Mouse (Mus musculus): ENCODE measurements around the gene Mgme1. TPM values are rescaled to one million over a fixed set of nuclear protein-coding genes. Genes with fewer than 3 reads are reported as not detected.

Gene Mgme1
- total and polyA plus RNA-seq, 3 experiments, result 10.6 to 21.9 (median 19.7) TPM

DNA sequence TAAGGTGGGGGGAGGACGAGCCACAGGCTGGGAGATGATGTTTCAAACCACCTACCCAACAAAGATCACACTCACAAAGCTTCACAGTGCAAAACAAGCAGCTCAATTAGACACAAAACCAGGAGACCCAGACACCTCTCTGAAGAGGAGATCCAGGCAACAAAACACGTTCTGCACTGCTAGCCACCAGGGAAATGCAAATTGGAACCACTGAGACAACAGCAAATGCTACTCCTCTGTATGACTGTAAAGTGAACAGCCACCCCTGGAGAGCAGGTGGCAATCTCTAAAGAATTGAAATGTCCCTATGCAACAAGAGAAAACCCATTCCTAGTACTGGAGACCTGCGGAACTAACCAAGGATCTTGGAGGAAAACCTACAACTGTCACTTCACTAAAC, 36.9 kb upstream of the Mgme1 start:
- Histone ChIP-seq H3K27me3 (replicated peaks) (no peaks in the 10 kb centered on the region), H3K4me2 (ENCODE audit: insufficient read depth, low read depth, poor library complexity, severe bottlenecking) (0 out of 2 replicates have a peak overlapping the region, but pooled peaks have one; percentile 22), H3K9ac (ENCODE audit: insufficient read depth, low read depth) (no peak overlapping the region), H3K4me1 (ENCODE audit: control insufficient read depth in 1 of 2, insufficient read depth in 2 of 2) (peaks cover 10 to 29% of the 10 kb centered on the region in 2 experiments; a peak in 3 of 4 replicates), H3K79me2 (replicated peaks; ENCODE audit: control insufficient read depth, extremely low read depth, insufficient read depth, poor library complexity, severe bottlenecking) (no peaks in the 10 kb centered on the region), H3K9me3 (replicated peaks; ENCODE audit: low read length) (peaks cover 7% of the 10 kb centered on the region), H3K36me3 (replicated peaks in 1 of 2; ENCODE audit: control insufficient read depth in 1 of 2, insufficient read depth in 1 of 2, low read length in 1 of 2) (no peaks in the 10 kb centered on the region), H3K4me3 (replicated peaks in 1 of 3; ENCODE audit: low read depth in 2 of 3, low read length in 2 of 3, poor library complexity in 1 of 3) (no peak overlapping the region), H3K27ac (ENCODE audit: insufficient read depth, low read depth) (no peak overlapping the region)
- DNase-seq (ENCODE audit: extremely low read depth), result peak; percentile 66
- in situ Hi-C loops (cut with MboI; ENCODE audit: low pct_ligation_motif_present, low pct_unique_long_range_greater_than_20kb, low sequenced_read_pairs), result no loop called here
- dilution Hi-C loops (cut with MboI; ENCODE audit: extremely low pct_ligation_motif_present, extremely low pct_unique_long_range_greater_than_20kb, low sequenced_read_pairs), result no loop called here
- TF ChIP-seq CHD2 (IDR thresholded peaks at IDR 0.05; ENCODE audit: low read length) (no peak), ETS1 (conservative IDR thresholded peaks at IDR 0.05; ENCODE audit: low read depth, low read length) (peak; percentile 30; the same call in 1 of the 2 replicates), USF2 (conservative IDR thresholded peaks at IDR 0.05; ENCODE audit: low read depth, low read length) (no peak), MAFK (IDR thresholded peaks at IDR 0.05; ENCODE audit: insufficient replicate concordance, low read length) (no peak), MXI1 (IDR thresholded peaks at IDR 0.05; ENCODE audit: low read depth, low read length) (no peak), SMC3 (IDR thresholded peaks at IDR 0.05; ENCODE audit: low read depth, low read length) (no peak), JUN (IDR thresholded peaks at IDR 0.05; ENCODE audit: insufficient read depth, low read depth, low read length) (no peak), UBTF (IDR thresholded peaks at IDR 0.05; ENCODE audit: low read depth, low read length) (no peak), RCOR1 (conservative IDR thresholded peaks at IDR 0.05; ENCODE audit: low read depth, low read length) (no peak), MAX (IDR thresholded peaks at IDR 0.05; ENCODE audit: low read length) (0 out of 2 replicates have a peak, but pooled peaks have one; percentile 19), E2F4 (IDR thresholded peaks at IDR 0.05; ENCODE audit: insufficient replicate concordance, low read depth, low read length) (no peak), RAD21 (IDR thresholded peaks at IDR 0.05; ENCODE audit: low read depth, low read length) (no peak; the same call in 1 of the 2 replicates), BHLHE40 (IDR thresholded peaks at IDR 0.05; ENCODE audit: low read depth, low read length) (peak; percentile 42; the same call in 1 of the 2 replicates), MYC (IDR thresholded peaks at IDR 0.05; ENCODE audit: low read depth, low read length) (no peak), NRF1 (IDR thresholded peaks at IDR 0.05; ENCODE audit: low read depth, low read length) (no peak), NELFE (IDR thresholded peaks at IDR 0.05; ENCODE audit: low read depth, low read length) (no peak), POLR2AphosphoS2 (IDR thresholded peaks at IDR 0.05; ENCODE audit: low read depth, low read length) (no peak), GABPA (IDR thresholded peaks at IDR 0.05; ENCODE audit: insufficient replicate concordance, low read depth, low read length) (no peak), EP300 (IDR thresholded peaks at IDR 0.05; ENCODE audit: low read length) (peak; percentile 57; the same call in 1 of the 2 replicates), MEF2A (IDR thresholded peaks at IDR 0.05; ENCODE audit: borderline replicate concordance, low read depth, low read length) (no peak), SIN3A (IDR thresholded peaks at IDR 0.05; ENCODE audit: low read length) (no peak), PAX5 (IDR thresholded peaks at IDR 0.05; ENCODE audit: low read length) (no peak), ZKSCAN1 (IDR thresholded peaks at IDR 0.05; ENCODE audit: borderline replicate concordance, low read depth, low read length) (no peak), POLR2A (IDR thresholded peaks at IDR 0.05; ENCODE audit: low read depth, low read length) (no peak), IRF4 (IDR thresholded peaks at IDR 0.05; ENCODE audit: low read depth, low read length) (no peak), TCF12 (IDR thresholded peaks at IDR 0.05; ENCODE audit: low read depth, low read length) (0 out of 2 replicates have a peak, but pooled peaks have one; percentile 23), USF1 (IDR thresholded peaks at IDR 0.05; ENCODE audit: low read depth, low read length) (no peak), HCFC1 (IDR thresholded peaks at IDR 0.05; ENCODE audit: low read depth, low read length) (no peak), ZMIZ1 (IDR thresholded peaks at IDR 0.05; ENCODE audit: low read depth, low read length) (no peak), ZC3H11A (IDR thresholded peaks at IDR 0.05; ENCODE audit: low read depth, low read length) (no peak), TBP (conservative IDR thresholded peaks at IDR 0.05; ENCODE audit: low read depth, low read length) (no peak), CHD1 (IDR thresholded peaks at IDR 0.05; ENCODE audit: low read depth, low read length) (no peak), CTCF (conservative IDR thresholded peaks at IDR 0.05 in 1 of 2, IDR thresholded peaks at IDR 0.05 in 1 of 2; ENCODE audit: low read depth in 2 of 2, low read length in 2 of 2) (no peak), MAZ (IDR thresholded peaks at IDR 0.05; ENCODE audit: low read depth, low read length) (no peak), JUND (conservative IDR thresholded peaks at IDR 0.05; ENCODE audit: low read depth, low read length) (no peak)
